Mouse (Mus musculus) lung, postnatal 10 days (tissue): ENCODE measurements around the gene Mknk2.

Experiments
- DNase-seq: peaks from one replicate; pipeline ENCODE4 v3.0.0; 2021

Gene Mknk2

GRCm38 (mm10) chr10:80677942-80678436, at the start of gene Mknk2:
Gene Mknk2 (minus strand): TSS chr10:80678112.
- peak; percentile 99 for DNase-seq

GRCm38 (mm10) chr10:80717281-80717680, 39.4 kb upstream of the Mknk2 start:
- no peak for DNase-seq

- no peak for DNase-seq
Measured at GRCm38 (mm10) chr10:80710834-80711233, 32.9 kb upstream of the Mknk2 start.

GRCm38 (mm10) chr10:80705479-80705878, 27.6 kb upstream of the Mknk2 start:
- no peak for DNase-seq

- no peak for DNase-seq
Measured at GRCm38 (mm10) chr10:80705033-80705432, 27.1 kb upstream of the Mknk2 start.

GRCm38 (mm10) chr10:80704418-80704817, 26.5 kb upstream of the Mknk2 start:
- no peak for DNase-seq

GRCm38 (mm10) chr10:80703643-80704042, 25.7 kb upstream of the Mknk2 start:
- DNase-seq = no peak

- DNase-seq = peak; percentile 99
Measured at GRCm38 (mm10) chr10:80702536-80703390, 24.9 kb upstream of the Mknk2 start.

GRCm38 (mm10) chr10:80701721-80702535, 24.0 kb upstream of the Mknk2 start, which contains the start of the genes Mob3a and Izumo4:
Gene Mob3a (minus strand): TSS chr10:80701977.
Gene Izumo4 (plus strand): TSS chr10:80702184.
- peak; percentile 100 for DNase-seq

GRCm38 (mm10) chr10:80700732-80701131, 22.8 kb upstream of the Mknk2 start:
- no peak for DNase-seq

- DNase-seq = no peak
Measured at GRCm38 (mm10) chr10:80700038-80700504, 22.2 kb upstream of the Mknk2 start.

- no peak for DNase-seq
Measured at GRCm38 (mm10) chr10:80698605-80699004, 20.7 kb upstream of the Mknk2 start.

- DNase-seq = no peak
Measured at GRCm38 (mm10) chr10:80697812-80698211, 19.9 kb upstream of the Mknk2 start.

GRCm38 (mm10) chr10:80697393-80697787, 19.5 kb upstream of the Mknk2 start:
- DNase-seq = no peak

- DNase-seq = no peak
Measured at GRCm38 (mm10) chr10:80696502-80697392, 18.8 kb upstream of the Mknk2 start.

- DNase-seq = no peak
Measured at GRCm38 (mm10) chr10:80695801-80696501, 18.0 kb upstream of the Mknk2 start.

- peak; percentile 78 for DNase-seq
Measured at GRCm38 (mm10) chr10:80695186-80695585, 17.3 kb upstream of the Mknk2 start.

- no peak for DNase-seq
Measured at GRCm38 (mm10) chr10:80694159-80694938, 16.4 kb upstream of the Mknk2 start.

GRCm38 (mm10) chr10:80693401-80694045, 15.6 kb upstream of the Mknk2 start:
- DNase-seq = no peak
